Mouse (Mus musculus) adrenal gland, postnatal 10 days (tissue): ENCODE data around the gene Nfib. TPM values are rescaled to one million over a fixed set of nuclear protein-coding genes. Genes with fewer than 3 reads are reported as not detected.

Source experiments
- DNase-seq: peaks from one replicate; pipeline ENCODE4 v3.0.0; 2021; ENCODE audit warnings: mixed read lengths
- total RNA-seq, 2 experiments: library from RNA; stranded (reverse); gene quantifications; 2 replicates each; pipeline ENCODE4 v1.2.3; 2021

Gene Nfib
- total RNA-seq, 2 experiments from 2014 or later: 101 to 139 TPM

DNA sequence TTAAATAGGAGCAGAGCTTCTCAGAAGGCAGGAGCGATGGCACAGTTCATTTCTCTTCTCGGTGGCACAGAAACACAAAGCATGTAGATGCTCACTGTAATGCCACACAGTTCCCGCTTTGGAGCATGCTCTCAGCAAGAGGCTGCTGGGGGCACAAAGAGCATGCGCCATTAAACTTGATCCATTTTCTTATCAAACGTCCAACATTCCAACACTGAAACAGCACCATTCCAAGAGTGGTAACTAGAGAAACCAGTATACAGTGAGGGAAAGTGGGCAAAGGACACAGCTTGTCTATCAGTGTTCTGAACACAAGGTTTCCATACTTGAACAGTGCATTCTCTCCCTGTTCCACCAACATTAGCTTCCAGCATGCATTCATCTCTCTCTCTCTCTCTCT, 206.3 kb downstream of the Nfib start:
- no peak for DNase-seq

DNA sequence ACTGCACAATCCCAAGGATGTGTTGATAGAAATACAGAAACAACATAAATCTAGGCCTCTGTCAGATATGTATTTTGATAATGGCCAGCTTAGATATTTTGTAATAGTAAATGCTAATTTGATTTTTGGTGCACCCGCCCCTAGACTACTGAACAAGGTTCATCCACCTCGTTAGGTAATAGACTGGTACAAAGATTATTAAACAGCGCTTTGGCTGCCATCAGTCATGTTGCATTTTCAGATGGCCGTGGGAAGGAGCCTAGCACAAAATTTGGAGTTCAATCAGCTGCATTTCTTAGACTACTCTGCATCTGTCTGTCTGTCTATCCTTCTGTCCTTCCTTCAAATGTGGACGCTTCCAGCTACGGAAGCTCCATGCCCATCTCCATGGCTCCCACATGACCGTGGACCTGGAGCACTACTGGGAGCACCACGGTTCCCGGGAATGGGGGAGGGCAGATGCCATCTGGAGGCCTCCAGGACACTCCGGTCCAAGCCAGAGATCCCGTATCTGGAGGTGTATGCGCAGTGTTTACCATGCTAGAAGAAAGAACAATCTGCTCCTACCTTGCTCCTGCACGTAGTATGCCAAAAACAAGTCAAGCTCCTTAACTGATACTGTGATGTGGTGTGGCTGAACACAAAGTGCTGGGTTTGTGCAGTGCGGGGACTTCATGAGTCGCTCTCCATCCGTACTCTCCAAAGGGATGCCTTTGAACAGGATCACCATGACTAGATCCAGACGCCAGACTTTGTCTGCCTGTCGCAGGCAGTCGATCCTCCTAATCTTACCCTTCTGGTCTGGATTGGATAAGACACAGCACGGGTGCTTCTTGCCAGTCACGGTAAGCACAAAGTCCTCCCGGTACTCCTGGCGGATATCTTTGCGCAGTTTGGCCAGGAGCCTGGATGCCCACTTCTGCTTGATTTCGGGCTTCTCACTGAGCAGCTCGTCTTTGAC, 207.6 kb downstream of the Nfib start:
- DNase-seq: no peak

DNA sequence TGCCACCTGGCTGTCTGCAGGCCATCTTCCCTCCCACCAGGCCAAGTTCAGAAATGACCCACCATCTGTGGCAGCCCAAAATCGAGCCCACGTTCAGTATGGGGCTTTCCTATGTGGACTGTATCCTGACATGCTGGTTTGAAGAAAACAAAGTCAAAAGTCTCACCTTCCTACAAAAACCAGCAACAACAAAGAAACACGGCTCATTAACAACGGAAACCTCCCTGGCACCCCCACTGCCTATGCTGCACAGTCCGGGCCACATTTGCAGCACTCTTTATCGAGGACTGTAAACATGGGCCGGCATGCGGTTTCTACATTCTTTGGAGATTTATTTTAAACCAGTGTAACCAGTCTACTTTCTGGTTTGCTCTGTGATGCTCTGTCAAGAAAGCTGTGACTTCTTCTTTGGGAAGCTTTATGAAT, 208.4 kb downstream of the Nfib start:
- DNase-seq: no peak

DNA sequence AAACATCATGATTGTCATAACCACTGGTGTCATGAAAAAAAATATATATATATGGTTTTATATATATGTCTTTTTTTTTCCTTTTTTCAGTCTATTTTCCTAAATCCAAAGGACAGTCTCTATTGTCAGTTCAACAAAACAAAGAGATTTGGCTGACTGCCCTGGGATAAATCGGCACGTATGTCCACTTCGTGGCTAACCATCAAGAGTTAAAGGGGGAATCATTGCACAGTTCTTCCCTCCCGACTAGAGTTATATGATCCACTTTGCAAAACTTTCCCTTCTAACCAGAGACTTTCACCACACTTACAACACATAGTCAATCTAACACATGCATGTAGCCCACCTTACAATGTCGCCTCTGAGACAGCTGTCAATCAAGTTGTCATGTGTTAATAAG, 209.2 kb downstream of the Nfib start:
- no peak for DNase-seq

DNA sequence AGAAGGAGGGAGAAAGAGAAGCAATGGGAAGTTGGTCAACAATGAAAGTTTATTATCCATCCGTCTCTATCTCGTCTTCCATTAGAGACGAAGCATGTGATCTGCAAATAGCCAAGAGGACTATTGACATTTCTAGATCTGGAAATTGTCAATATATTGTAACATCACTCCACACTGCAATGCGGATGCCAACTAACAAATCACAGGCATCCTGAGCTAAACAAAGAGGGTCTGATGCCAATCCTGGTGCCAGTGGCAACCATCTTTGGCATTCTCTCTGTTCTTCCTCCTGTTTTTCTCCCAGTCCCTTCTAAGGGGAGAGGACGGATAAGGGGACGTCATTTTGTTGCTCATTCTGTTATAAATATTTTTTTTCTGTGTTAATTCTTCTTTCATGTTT, 209.9 kb downstream of the Nfib start:
- no peak for DNase-seq

- no peak for DNase-seq
Observed at GRCm38 (mm10) chr4:82494829-82495228, 210.7 kb downstream of the Nfib start.

- no peak for DNase-seq
Observed at GRCm38 (mm10) chr4:82494424-82494823, 211.1 kb downstream of the Nfib start.

DNA sequence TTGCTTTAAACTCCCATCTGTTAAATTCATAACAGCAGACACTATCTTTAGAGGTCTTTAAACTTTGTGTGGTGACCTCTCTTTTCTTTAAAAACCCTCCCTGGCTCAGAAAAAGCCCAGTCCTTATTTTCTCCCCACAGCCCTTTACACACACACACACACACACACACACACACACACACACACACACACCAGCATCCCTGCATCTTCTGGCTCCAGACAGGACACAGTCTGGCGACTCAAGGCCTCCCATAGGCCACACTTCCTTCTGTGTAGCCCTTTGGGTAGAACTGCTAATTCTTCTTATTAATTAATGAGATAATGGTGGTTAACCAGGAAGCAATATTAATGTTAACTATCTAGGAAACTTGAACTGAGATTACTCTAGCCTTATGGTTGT, 211.7 kb downstream of the Nfib start:
- no peak for DNase-seq

DNA sequence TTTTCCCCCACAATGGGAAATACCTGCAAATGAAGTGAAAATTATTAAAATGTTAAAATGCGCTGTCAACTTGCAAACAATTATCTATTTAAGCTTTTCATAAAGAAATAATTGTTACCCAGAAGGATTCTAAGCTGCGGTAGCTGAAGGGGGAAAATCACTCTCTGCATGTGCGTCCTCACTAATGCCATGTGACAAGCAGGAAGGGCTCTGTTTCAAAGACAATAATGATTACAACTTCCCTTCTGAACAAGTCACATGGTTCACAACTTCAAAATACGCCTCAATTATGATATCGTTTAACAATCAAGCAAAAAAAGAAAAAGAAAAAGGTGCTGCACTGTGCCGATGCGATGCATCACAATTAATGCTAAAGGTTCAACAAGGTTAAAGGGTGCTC, 212.2 kb downstream of the Nfib start:
- no peak for DNase-seq

- no peak for DNase-seq
Observed at GRCm38 (mm10) chr4:82492737-82493136, 212.8 kb downstream of the Nfib start.

- no peak for DNase-seq
Observed at GRCm38 (mm10) chr4:82489939-82490338, 215.6 kb downstream of the Nfib start.

DNA sequence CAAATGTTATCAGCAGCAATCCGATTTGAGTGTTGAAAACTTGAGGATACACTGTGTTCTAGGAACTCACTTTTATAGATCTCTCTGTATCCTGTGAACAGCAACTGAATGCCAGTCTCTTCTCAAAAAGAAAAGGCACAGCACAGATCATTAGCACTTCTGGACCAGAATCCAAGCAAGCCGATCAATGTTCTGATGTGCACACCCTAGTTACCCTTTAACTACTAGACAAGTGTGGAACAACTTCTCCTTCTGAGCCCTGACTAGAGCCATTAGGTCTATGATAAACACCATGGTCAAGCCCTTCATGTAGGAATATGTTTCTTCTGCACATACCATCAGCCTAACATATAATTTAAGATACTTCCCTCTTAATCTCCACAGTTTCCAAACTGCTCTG, 219.6 kb downstream of the Nfib start:
- DNase-seq: no peak

GRCm38 (mm10) chr4:82483871-82484270, 221.7 kb downstream of the Nfib start:
- no peak for DNase-seq

DNA sequence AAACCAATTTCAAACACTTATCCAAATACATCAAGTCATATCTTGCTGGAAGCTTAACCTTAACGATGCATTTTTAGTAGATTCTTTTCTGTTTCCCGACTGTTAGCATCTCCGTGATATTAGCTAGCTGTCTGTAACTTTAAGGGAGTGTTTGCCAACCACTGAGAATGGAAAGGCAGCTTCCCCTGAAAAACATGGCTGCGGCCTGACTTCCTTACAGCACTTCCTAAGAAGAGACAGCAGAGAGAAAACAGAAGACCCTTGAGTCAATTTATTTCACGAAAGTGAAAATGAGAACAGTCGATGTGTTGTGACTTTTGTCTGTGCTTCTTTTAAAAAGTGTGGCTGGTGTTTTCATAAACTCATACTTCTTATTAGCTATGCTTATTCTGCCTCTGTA, 222.3 kb downstream of the Nfib start:
- DNase-seq: no peak

GRCm38 (mm10) chr4:82480635-82481034, 224.9 kb downstream of the Nfib start:
- no peak for DNase-seq

DNA sequence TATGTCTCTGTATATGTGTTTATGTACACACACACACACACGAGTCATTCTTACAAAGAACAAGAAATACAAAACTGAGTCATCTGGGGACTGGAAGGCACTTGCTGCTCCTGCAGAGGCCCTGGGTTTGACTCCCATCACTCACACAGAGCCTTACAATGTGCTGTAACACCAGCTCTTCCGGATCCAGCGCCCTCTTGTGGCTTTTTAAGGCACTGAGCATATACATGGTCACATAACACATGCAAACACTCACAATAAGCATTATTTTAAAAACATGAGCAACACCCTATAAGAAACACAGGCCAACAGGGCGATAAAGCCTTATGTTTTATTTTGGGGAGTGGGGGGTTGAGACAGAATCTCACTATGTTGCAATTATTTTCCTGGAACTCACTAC, 226.2 kb downstream of the Nfib start:
- no peak for DNase-seq

DNA sequence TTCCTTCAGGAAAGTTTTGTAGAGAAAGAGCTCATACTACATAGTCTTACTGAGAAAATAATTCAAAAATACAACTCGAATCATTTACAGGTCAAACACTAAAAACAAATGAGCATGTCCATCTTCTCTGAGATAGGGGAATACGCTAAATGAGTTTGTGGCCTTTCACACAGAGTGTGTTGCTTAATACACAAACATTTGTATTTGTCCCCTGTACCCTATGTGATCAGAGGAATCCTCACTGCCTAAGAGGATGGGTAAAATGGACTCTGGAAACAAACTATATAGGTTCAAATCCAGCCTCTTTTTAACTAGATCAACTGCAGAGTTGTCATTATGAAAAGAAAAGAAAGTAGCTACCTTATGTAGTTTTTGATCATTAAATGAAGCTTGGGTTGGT, 227.8 kb downstream of the Nfib start:
- no peak for DNase-seq

GRCm38 (mm10) chr4:82476411-82476810, 229.1 kb downstream of the Nfib start:
- DNase-seq: no peak

DNA sequence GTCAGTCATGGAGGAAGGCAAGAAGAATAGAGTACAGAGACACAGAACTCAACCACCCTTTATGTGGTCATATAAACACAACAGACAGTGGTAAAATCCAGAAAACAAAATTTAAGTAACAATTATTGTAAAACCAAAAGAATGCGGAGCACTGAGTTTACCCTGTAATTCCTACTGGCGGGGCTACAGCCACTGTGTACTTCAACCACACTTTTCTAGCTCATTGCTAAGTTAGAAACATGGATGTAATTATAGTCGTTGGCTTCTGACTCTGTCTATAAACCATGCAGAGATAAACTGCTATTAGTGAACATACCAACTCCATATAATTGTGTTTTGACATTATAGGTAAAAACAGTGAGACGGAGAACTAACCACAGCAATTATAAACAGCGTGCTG, 231.2 kb downstream of the Nfib start:
- no peak for DNase-seq

DNA sequence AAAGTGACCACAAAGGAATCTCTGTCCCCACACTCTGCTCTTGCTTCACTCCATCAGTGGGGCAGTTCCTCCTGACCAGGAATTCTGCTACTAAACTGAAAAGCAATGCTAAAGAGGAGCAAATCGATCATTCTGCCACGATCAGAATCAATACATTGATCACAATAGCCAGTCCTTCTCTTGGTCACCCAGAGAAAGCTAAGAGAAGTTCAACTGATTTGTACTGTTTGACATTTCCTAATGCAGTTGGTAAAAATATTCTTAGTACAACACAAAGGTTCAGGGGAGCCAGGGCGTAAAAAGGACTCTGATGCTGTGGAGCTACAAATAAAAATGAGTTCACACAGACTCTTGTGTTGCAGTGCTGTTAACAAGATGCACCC, 234.6 kb downstream of the Nfib start:
- DNase-seq: no peak

GRCm38 (mm10) chr4:82470212-82470937, 235.2 kb downstream of the Nfib start:
- DNase-seq: no peak

DNA sequence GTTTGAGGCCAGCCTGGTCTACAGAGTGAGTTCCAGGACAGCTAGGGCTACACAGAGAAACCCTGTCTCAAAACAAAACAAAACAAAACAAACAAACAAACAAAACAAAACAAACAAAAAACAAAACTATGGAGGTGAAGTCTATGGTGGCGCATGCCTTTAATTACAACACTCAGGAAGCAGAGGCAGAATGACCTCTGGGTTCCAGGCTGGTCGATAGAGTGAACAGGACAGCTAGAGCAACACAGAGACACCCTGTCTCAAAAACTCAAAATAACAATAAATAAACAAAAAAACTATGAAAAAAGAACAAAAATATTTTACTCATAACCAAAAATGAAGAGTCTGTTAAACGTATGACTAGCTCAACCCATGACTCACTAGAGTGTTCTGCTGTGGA, 236.6 kb downstream of the Nfib start:
- DNase-seq: no peak

DNA sequence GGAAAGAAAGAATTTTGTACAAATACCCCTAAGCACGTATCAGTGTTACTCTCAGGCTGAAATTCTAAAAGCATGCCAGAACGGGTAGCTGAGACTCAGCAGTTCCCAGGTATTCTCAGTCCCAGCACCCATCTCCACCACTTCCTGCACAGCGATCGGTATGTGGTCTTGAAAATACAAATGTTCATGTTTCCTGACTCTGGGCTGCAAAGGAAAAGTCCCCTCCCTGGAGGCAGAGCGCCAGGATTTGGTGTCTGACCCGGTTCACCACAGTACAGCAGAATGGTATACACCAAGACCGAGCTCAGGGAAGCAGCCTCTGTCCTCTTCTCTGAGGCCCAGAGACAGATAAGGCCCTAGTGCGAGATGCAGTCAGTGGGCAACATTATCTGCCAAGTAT, 238.8 kb downstream of the Nfib start:
- DNase-seq: peak; percentile 47

- no peak for DNase-seq
Observed at GRCm38 (mm10) chr4:82466144-82466543, 239.4 kb downstream of the Nfib start.
